Mouse (Mus musculus): ENCODE data around the gene Mug1. TPM values are rescaled to one million over a fixed set of nuclear protein-coding genes. Genes with fewer than 3 reads are reported as not detected.
"Not testable (repeated sequence)": the region's sequence is repeated elsewhere in the genome, so short reads cannot be mapped to it uniquely, and the experiment has no call there.

The Mug1 gene
- polyA plus RNA-seq (2015; fragmentation: Nextera tagmentation; extraction: Ambion mirVana), result not detected in 2 replicates

- not testable (repeated sequence) for DNase-seq (ENCODE audit: low spot score)
Measured at GRCm38 (mm10) chr6:121838271-121838670, at the start of gene Mug1. TSS of gene Mug1 (plus strand) at chr6:121838541.

GRCm38 (mm10) chr6:121828034-121828433 is 10.3 kb upstream of the Mug1 start:
- DNase-seq (ENCODE audit: low spot score), result no peak

- DNase-seq (ENCODE audit: low spot score), result no peak
Measured at GRCm38 (mm10) chr6:121836361-121836760, 2.0 kb upstream of the Mug1 start.

- no peak for DNase-seq (ENCODE audit: low spot score)
Measured at GRCm38 (mm10) chr6:121848378-121848777, 10.0 kb downstream of the Mug1 start.

Other genes starting within 250 kb of the Mug1 start
- gene A2m, start 203.2 kb upstream of the Mug1 start, polyA plus RNA-seq (2015; fragmentation: Nextera tagmentation; extraction: Ambion mirVana), result 0.08 and 0.12 TPM in 2 replicates
- not detected in 2 replicates for gene Gm7298, start 105.6 kb upstream of the Mug1 start, polyA plus RNA-seq (2015; fragmentation: Nextera tagmentation; extraction: Ambion mirVana)
- not detected in 2 replicates for gene Mug2, start 168.2 kb downstream of the Mug1 start, polyA plus RNA-seq (2015; fragmentation: Nextera tagmentation; extraction: Ambion mirVana)

Data from thymus, postnatal 0 days (tissue).